Mouse (Mus musculus) heart, embryonic 12.5 days (tissue): ENCODE data around the gene Il27. TPM values are rescaled to one million over a fixed set of nuclear protein-coding genes. Genes with fewer than 3 reads are reported as not detected.
A peak's percentile ranks its signal among the peaks of the same experiment; 100 is the strongest.
"Not testable (repeated sequence)": the region's sequence is repeated elsewhere in the genome, so short reads cannot be mapped to it uniquely, and the experiment has no call there.

Source experiments
- ATAC-seq: fragments of 200-750 bp; cut with Nextera tagmentation; 2 replicates; pipeline ENCODE4 v1.8.0; 2017; ENCODE audit warnings: moderate TSS enrichment, moderate library complexity; ENCODE audit not compliant: insufficient number of reproducible peaks, low FRiP score
- H3K27ac ChIP-seq: fragments of 300-500 bp; sonication (generic); 2 replicates; pipeline ENCODE4 v1.5.1; 2016; ENCODE audit warnings: mild to moderate bottlenecking, moderate library complexity; ENCODE audit not compliant: poor library complexity, severe bottlenecking
- H3K27me3 ChIP-seq: fragments of 300-500 bp; sonication (generic); replicated peaks from 2 replicates; pipeline ENCODE4 v1.6.1; 2016; ENCODE audit warnings: mild to moderate bottlenecking, moderate library complexity
- H3K36me3 ChIP-seq: fragments of 300-500 bp; sonication (generic); 2 replicates; pipeline ENCODE4 v1.6.1; 2016; ENCODE audit warnings: mild to moderate bottlenecking, moderate library complexity
- H3K4me1 ChIP-seq: fragments of 300-500 bp; sonication (generic); replicated peaks from 2 replicates; pipeline ENCODE4 v1.6.1; 2016; ENCODE audit warnings: mild to moderate bottlenecking
- H3K4me2 ChIP-seq: fragments of 300-500 bp; sonication (generic); 2 replicates; pipeline ENCODE4 v1.6.1; 2016; ENCODE audit warnings: mild to moderate bottlenecking, moderate library complexity
- H3K4me3 ChIP-seq: fragments of 300-500 bp; sonication (generic); 2 replicates; pipeline ENCODE4 v1.5.1; 2016; ENCODE audit warnings: mild to moderate bottlenecking
- H3K9ac ChIP-seq: fragments of 300-500 bp; sonication (generic); 2 replicates; pipeline ENCODE4 v1.6.1; 2016; ENCODE audit warnings: mild to moderate bottlenecking, moderate library complexity
- H3K9me3 ChIP-seq: fragments of 300-500 bp; sonication (generic); replicated peaks from 2 replicates; pipeline ENCODE4 v1.6.1; 2016; ENCODE audit warnings: mild to moderate bottlenecking, moderate library complexity
- WGBS: fragments of 180-500 bp; shearing (Covaris S2); methylation state at CpG from one replicate; pipeline ENCODE4 v1.1.7; 2016; 5-methylcytosine and 5-hydroxymethylcytosine counted together
- polyA plus RNA-seq: library from polyadenylated mRNA; unstranded; fragments of >200 nt; fragmentation: Nextera tagmentation; extraction: Ambion mirVana; gene quantifications from 2 replicates; pipeline ENCODE4 v1.2.1, GENCODE M21; 2016

Gene Il27
- polyA plus RNA-seq, result not detected in 2 replicates

DNA sequence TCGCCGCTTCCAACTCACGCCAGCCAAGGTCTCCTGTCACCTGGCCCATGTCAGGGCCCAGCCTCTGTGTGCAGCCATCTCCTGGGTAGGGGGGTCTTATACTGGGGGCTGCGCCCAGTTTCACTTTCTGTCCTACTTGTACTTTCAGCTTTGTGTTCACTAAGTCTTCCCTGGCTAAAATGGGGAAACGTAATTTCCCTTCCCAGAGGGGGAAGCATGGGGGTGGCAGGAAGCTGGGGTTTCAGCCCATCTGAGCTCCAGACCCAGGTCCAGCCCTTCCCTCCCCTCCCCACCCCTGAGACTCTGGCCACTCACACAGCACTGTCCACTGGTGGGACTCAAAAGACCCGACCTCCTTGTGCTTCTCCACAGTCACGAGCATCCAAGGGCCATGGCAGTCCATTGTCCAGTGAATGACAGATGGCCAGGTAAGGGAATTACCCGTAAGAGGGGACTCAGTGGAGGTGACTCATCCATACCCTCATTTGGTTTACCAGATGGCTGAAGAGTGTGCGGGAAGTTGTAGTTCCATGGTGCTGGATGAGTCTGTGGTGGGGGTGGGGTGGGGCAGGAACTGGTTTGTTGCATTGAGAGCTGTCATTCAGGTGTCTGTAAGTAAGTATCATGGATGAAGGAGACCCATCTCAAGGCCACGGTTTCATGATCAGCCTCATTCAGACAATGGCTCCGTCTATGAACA is at the start of gene Il27:
TSS of gene Il27 (minus strand) at position 80 of the 700 bp plus-strand sequence.
- Histone ChIP-seq H3K27ac (no peak within 1 kb of the TSS), H3K36me3 (no peaks in the 10 kb centered on the region), H3K9ac (no peak within 1 kb of the TSS), H3K4me2 (no peak within 1 kb of the TSS), H3K4me3 (no peak within 1 kb of the TSS), H3K4me1 (no peaks in the 10 kb centered on the region), H3K27me3 (peaks cover 33% of the 10 kb centered on the region), H3K9me3 (no peaks in the 10 kb centered on the region)
- no peak for ATAC-seq
- WGBS, result 71% methylated on average over 11 of the region's 11 CpGs

- H3K9me3 ChIP-seq, result no peaks in the 10 kb centered on the region
- H3K27me3 ChIP-seq, result 0 out of 2 replicates have a peak, but pooled peaks cover 3% of the 10 kb centered on the region
- no peaks in the 10 kb centered on the region for H3K36me3 ChIP-seq
- no peak overlapping the region for H3K27ac ChIP-seq
- no peak overlapping the region for H3K4me2 ChIP-seq
- WGBS, result 68% methylated on average over 3 of the region's 3 CpGs
- ATAC-seq, result no peak
- H3K4me3 ChIP-seq, result no peak overlapping the region
- H3K9ac ChIP-seq, result no peak overlapping the region
- H3K4me1 ChIP-seq, result 0 out of 2 replicates have a peak, but pooled peaks cover 3% of the 10 kb centered on the region
These were observed 49.6 kb upstream of the Il27 start for GRCm38 (mm10) chr7:126644345-126644744.

DNA sequence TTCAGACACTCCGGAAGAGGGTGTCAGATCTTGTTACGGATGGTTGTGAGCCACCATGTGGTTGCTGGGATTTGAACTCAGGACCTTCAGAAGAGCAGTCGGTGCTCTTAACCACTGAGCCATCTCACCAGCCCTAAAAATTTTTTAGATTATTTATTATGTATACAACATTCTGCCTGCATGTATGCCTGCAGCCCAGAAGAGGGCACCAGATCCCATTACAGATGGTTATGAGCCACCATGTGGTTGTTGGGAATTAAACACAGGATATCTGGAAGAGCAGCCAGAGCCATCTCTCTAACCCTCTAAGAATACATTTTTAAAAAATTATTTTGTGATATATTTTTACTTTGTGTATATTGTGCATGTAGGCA is 48.5 kb upstream of the Il27 start:
- H3K4me2 ChIP-seq, H3K4me1 ChIP-seq, H3K4me3 ChIP-seq, H3K9me3 ChIP-seq, ATAC-seq, H3K36me3 ChIP-seq, H3K9ac ChIP-seq, H3K27ac ChIP-seq, H3K27me3 ChIP-seq: not testable (repeated sequence)
- 67% methylated on average over 3 of the region's 3 CpGs for WGBS

DNA sequence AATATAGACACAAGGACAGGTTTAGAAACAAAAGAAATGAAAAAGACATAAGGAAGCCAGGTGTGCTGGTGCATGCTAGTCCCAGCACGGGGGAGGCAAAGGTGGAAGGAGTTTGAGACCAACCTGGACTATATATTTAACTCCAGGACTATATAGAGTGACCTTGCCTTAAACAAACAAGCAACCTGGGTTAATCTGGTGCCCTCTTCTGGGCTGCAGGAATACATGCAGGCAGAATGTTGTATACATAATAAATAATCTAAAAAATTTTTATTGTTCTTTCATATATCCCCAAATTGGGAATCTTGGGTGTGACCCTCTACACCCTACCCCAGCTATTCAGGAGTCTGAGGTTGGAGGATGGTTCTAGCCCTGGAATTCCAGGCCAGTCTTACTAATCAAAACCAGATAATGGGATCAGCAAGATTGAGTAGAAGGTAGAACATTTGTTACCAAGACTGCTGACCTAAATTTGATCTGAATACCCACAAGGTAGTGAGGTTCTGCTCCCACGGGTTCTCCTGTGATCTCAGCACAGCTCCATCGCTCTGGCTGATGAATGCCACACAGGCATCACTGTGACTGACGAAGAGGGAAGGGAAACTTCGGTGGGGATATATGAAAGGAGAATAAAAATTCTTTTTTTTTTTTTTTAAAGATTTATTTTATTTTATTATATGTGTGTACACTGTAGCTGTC is 48.0 kb upstream of the Il27 start:
- Histone ChIP-seq H3K4me3 (no peak overlapping the region), H3K4me2 (no peak overlapping the region), H3K9ac (no peak overlapping the region), H3K36me3 (no peaks in the 10 kb centered on the region), H3K9me3 (no peaks in the 10 kb centered on the region), H3K4me1 (no peaks in the 10 kb centered on the region), H3K27ac (no peak overlapping the region), H3K27me3 (0 out of 2 replicates have a peak, but pooled peaks cover 3% of the 10 kb centered on the region)
- 69% methylated on average over 5 of the region's 5 CpGs for WGBS
- ATAC-seq, result no peak

GRCm38 (mm10) chr7:126636733-126637520 is 42.2 kb upstream of the Il27 start:
- H3K27me3 ChIP-seq, result 0 out of 2 replicates have a peak, but pooled peaks cover 6% of the 10 kb centered on the region
- no peak overlapping the region for H3K27ac ChIP-seq
- 15% methylated on average over 4 of the region's 4 CpGs for WGBS
- no peaks in the 10 kb centered on the region for H3K4me1 ChIP-seq
- no peaks in the 10 kb centered on the region for H3K36me3 ChIP-seq
- no peak overlapping the region for H3K4me2 ChIP-seq
- no peak overlapping the region for H3K9ac ChIP-seq
- ATAC-seq, result no peak
- no peaks in the 10 kb centered on the region for H3K9me3 ChIP-seq
- H3K4me3 ChIP-seq, result no peak overlapping the region

DNA sequence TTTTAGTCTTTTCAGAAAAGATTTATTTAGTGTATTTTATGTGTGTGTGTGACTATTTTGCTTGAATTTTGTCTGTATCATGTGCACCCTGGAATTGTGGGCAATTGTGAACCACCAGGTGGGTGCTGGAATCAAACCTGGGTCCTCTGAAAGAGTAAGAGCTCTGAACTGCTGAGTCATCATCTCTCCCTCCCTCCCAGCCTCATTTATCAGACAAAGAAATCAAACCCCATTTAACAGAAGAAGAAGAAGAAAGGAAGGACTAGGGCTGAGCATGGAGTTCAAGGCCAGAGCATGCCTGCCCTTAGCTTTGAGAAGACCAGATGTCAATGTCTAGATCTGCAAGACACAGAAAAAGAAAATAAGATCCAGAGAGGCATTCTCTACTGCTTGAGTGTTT is 40.6 kb upstream of the Il27 start:
- no peak for ATAC-seq
- no peak overlapping the region for H3K4me2 ChIP-seq
- H3K9ac ChIP-seq, result no peak overlapping the region
- H3K4me1 ChIP-seq, result no peaks in the 10 kb centered on the region
- H3K9me3 ChIP-seq, result no peaks in the 10 kb centered on the region
- no peak overlapping the region for H3K4me3 ChIP-seq
- H3K27me3 ChIP-seq, result 0 out of 2 replicates have a peak, but pooled peaks cover 6% of the 10 kb centered on the region
- H3K27ac ChIP-seq, result no peak overlapping the region
- H3K36me3 ChIP-seq, result no peaks in the 10 kb centered on the region

DNA sequence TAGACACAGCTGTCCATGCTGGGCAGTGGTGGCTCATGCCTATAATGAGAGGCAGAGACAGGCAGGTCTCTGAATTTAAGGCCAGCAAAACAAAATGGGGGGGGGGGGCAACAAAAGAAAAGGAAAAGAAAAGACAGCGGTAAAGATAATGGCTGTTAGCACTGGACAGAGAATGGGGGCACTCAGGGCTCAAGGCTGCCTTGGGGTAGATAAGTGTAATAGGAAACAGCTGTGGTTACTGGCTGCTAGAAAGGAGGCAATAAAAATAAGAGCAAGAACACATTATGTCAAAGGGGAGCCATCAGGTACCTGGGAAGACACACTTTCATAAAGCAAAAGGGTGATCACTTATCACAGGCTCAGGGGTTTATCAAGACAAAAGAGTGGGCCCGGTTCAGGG is 37.7 kb upstream of the Il27 start:
- Histone ChIP-seq H3K4me1 (0 out of 2 replicates have a peak, but pooled peaks cover 3% of the 10 kb centered on the region), H3K27me3 (0 out of 2 replicates have a peak, but pooled peaks cover 3% of the 10 kb centered on the region), H3K9ac (no peak overlapping the region), H3K36me3 (no peaks in the 10 kb centered on the region), H3K9me3 (no peaks in the 10 kb centered on the region), H3K4me3 (no peak overlapping the region), H3K27ac (no peak overlapping the region), H3K4me2 (no peak overlapping the region)
- WGBS, result 46% methylated on average over 2 of the region's 2 CpGs
- ATAC-seq, result no peak

DNA sequence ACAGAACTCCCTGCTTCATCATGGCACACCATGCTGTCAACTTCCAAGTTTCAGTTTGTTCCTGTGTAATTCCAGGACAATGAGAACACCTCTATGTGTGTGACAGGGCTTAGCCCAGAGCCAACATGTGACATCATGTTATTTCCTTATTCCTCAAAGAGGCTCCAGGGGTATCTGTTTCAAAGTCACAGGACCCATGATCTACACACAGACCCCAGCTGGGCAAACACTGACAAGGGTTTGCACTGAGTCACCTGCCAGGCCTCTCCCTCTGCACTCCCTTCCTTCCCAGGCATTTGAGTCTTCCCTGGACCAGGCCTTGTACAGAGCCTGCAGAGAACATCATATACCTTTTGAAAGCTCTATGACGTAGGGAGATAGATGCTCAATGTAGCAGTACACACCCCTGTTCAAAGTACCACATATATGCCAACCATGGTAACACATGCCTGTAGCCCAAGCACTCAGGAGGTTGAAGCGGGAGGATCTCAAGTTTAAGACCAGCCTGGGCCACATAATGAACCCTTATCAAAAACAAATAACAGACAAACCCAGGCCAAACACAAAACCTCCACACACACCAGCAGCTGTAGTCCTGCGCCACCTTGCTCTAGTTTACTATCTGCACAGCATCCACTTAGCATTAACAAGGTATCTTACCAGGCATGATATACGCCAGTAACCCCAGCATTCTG is 36.2 kb upstream of the Il27 start, which contains the start of gene Nupr1:
TSS of gene Nupr1 (minus strand) at position 38 of the 695 bp plus-strand sequence.
- H3K27ac ChIP-seq, result no peak within 1 kb of the TSS
- 91% methylated on average over 4 of the region's 4 CpGs for WGBS
- no peak for ATAC-seq

GRCm38 (mm10) chr7:126629915-126630314 is 35.2 kb upstream of the Il27 start:
- ATAC-seq, result no peak
- Histone ChIP-seq H3K27ac (no peak overlapping the region), H3K4me2 (no peak overlapping the region), H3K4me3 (no peak overlapping the region), H3K27me3 (0 out of 2 replicates have a peak, but pooled peaks cover 3% of the 10 kb centered on the region), H3K36me3 (no peaks in the 10 kb centered on the region), H3K9me3 (no peaks in the 10 kb centered on the region), H3K9ac (no peak overlapping the region), H3K4me1 (peaks cover 12% of the 10 kb centered on the region)
- WGBS, result 58% methylated on average over 3 of the region's 3 CpGs

More for the DNA sequence above, 36.2 kb upstream of the Il27 start, which contains the start of gene Nupr1:
- H3K27me3 ChIP-seq, result 0 out of 2 replicates have a peak, but pooled peaks cover 3% of the 10 kb centered on the region
- H3K9me3 ChIP-seq, result no peaks in the 10 kb centered on the region
- no peak within 1 kb of the TSS for H3K4me2 ChIP-seq
- peaks cover 5% of the 10 kb centered on the region; the same call in 1 of the 2 replicates for H3K4me1 ChIP-seq
- H3K9ac ChIP-seq, result no peak within 1 kb of the TSS
- no peak within 1 kb of the TSS for H3K4me3 ChIP-seq
- H3K36me3 ChIP-seq, result no peaks in the 10 kb centered on the region

GRCm38 (mm10) chr7:126628111-126628510 is 33.4 kb upstream of the Il27 start:
- no peak overlapping the region for H3K27ac ChIP-seq
- no peak overlapping the region for H3K4me2 ChIP-seq
- no peaks in the 10 kb centered on the region for H3K36me3 ChIP-seq
- 50% methylated on average over 6 of the region's 6 CpGs for WGBS
- H3K9me3 ChIP-seq, result no peaks in the 10 kb centered on the region
- 0 out of 2 replicates have a peak, but pooled peaks have one; percentile 13 for ATAC-seq
- no peaks in the 10 kb centered on the region for H3K27me3 ChIP-seq
- H3K4me1 ChIP-seq, result peaks cover 12% of the 10 kb centered on the region
- H3K4me3 ChIP-seq, result no peak overlapping the region
- H3K9ac ChIP-seq, result 0 out of 2 replicates have a peak overlapping the region, but pooled peaks have one; percentile 35
